Mouse (Mus musculus) erythroblast, embryonic 14.5 days (primary cell): ENCODE measurements around the gene Kcna7.

ENCODE experiments used
- GATA1 ChIP-seq: IDR thresholded peaks from 2 replicates; pipeline ENCODE4 v1.6.1; 2012; ENCODE audit warnings: low read length, inconsistent platforms, mixed read lengths
- TAL1 ChIP-seq: IDR thresholded peaks from 3 replicates; pipeline ENCODE4 v1.6.1; 2012; ENCODE audit warnings: low read length, inconsistent platforms, mixed read lengths

DNA sequence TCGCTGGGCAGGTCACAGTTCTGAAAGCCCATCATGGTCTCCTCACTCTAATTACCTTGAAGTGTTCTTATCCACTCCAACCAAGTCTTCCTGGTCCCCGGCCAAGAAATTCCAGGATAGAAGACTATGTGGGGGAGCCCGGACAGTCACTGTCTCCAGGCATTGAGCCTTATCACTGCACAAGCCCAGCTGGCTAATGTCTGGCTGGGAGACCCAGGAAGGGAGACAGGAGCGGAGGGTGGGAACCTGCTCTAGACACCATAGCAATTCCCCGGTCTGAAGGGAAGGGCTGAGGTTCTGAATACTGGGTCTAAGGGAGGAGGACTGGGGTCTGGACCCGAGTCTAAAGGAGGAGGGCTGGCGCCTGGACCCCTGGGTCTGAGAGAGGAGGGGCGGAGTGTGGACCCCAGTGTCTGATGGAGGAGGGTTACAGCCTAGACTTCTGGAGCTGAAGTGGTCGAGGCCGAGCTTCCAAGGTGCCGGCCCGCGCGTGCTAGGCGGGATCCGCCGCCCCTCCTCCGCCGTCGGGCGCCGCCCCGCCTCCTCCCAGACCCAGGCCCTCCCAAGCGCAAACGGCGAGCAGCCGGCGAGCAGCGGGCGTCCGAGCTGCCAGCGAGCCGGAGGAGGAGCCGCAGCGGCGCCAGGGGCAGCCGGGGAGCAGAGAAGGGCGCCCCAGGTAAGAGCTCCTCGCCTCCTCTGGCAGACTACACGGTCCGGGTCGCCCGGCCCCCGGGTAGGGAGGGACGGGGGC is 7.8 kb downstream of the Kcna7 start, which contains the start of gene Ntf5:
- TF ChIP-seq TAL1 (no peak), GATA1 (no peak)
